Mouse (Mus musculus): Measurements from ENCODE around the gene Eml2. TPM values are rescaled to one million over a fixed set of nuclear protein-coding genes. Genes with fewer than 3 reads are reported as not detected.

The Eml2 gene
- polyA plus RNA-seq, 1 experiment from 2014 or later: 2.8 TPM

DNA sequence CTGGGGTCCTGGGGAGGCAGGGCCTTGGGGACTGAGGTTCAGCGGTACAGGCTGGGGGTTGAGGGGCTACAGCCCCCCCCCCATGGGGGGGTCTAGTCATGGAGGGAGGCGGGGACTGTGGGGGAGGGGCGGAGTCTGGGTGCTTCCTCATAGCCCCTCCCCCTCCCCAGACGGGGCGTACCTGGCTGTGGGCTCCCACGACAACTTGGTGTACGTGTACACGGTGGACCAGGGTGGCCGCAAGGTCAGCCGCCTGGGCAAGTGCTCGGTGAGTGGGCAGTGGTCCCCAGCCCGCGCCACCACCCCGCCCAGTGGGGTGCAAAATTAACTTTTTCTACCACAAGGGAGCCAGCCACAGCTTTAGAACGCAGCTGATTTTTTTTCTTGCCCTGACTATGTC, 25.4 kb downstream of the Eml2 start:
- H3K27me3 ChIP-seq (ENCODE audit: control insufficient read depth, insufficient read depth, low read length): no peaks in the 10 kb centered on the region
- no peaks in the 10 kb centered on the region for H3K4me1 ChIP-seq (ENCODE audit: control insufficient read depth, insufficient read depth, low read length)
- peaks cover 47% of the 10 kb centered on the region for H3K36me3 ChIP-seq (ENCODE audit: control insufficient read depth, insufficient read depth, low read length)
- no peak overlapping the region for H3K9ac ChIP-seq (ENCODE audit: low read depth, low read length)
- no peak for ATAC-seq (ENCODE audit: low FRiP score, low TSS enrichment)
- H3K27ac ChIP-seq (ENCODE audit: low read depth, low read length): no peak overlapping the region
- H3K4me2 ChIP-seq (replicated peaks; ENCODE audit: low read depth, low read length): no peak overlapping the region
- WGBS: 73% methylated on average over 15 of the region's 15 CpGs
- H3K4me3 ChIP-seq (ENCODE audit: low read length): no peak overlapping the region
- no peaks in the 10 kb centered on the region for H3K9me3 ChIP-seq (ENCODE audit: control insufficient read depth, low read length)

DNA sequence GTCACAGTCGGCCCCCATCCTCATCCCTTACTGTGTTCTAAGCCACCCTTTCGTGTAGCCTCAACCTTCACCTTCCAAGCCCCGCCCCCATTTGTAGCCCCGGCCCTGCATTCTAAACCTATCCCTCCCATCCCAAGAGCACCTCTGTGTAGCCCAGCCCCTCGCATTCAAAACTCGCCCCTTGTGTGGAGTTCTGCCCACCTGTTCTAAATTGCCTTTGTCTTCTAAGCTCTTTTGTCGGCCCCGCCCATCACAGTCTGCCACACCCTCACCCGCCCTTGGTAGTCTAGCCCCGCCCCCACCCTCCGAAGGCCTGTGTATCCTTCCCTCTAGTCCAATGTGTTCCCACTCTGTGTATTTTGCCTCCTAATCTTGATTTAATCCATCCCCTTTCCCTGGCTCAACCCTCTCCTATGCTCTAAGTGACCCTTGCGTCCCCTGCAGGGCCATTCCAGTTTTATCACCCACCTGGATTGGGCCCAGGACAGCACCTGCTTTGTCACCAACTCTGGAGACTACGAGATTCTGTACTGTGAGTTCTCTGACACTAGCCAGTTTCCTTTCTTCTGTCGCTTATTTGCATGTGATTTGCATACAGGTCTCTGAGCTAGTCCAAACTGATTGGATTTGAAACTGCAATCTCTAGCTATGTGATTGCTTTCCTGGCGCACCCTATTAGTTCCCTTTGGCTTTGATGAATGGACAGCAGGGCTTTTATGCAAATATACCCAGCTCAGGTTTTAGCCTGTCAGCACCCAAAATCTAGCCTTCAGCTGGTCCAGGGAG, 26.0 kb downstream of the Eml2 start:
- 57% methylated on average over 15 of the region's 15 CpGs for WGBS
- H3K27me3 ChIP-seq (ENCODE audit: control insufficient read depth, insufficient read depth, low read length): no peaks in the 10 kb centered on the region
- ATAC-seq (ENCODE audit: low FRiP score, low TSS enrichment): no peak

DNA sequence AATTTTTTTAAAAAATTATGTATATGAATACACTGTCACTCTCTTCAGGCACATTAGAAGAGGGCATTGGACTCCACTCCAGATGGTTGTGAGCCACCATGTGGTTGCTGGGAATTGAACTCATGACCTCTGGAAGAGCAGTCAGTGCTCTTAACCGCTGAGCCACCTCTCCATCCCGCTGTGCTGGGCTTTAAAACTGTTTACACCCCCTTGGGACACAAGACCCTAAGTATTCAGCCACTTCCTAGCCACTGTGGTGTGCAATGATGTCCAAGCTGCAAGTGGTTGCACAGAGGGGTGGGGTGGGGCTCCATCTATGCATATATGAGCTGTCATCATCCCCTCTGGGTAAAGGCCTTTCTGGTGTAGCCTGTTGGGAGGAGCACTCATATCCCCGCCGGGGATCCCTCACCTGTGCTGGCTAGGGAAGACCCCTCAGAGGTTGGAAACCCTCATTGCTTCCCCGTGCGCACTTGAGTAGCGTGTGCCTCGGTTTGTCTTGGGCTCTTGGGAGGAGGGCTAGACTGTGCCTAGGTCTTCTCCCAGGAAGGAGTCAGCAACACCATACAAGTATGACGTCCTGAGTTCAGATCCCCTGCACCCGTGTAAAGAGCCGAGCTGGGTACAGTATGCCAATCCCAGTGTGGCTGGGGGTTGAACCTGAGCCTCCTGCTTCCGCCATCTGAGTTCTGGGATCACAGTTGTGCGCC, 32.1 kb downstream of the Eml2 start:
- peaks cover 19% of the 10 kb centered on the region for H3K4me1 ChIP-seq (ENCODE audit: control insufficient read depth, insufficient read depth, low read length)
- no peak overlapping the region for H3K9ac ChIP-seq (ENCODE audit: low read depth, low read length)
- H3K4me3 ChIP-seq (ENCODE audit: low read length): no peak overlapping the region
- H3K4me2 ChIP-seq (replicated peaks; ENCODE audit: low read depth, low read length): no peak overlapping the region
- H3K9me3 ChIP-seq (ENCODE audit: control insufficient read depth, low read length): 0 out of 2 replicates have a peak, but pooled peaks cover 2% of the 10 kb centered on the region
- WGBS: 83% methylated on average over 13 of the region's 13 CpGs
- no peaks in the 10 kb centered on the region for H3K27me3 ChIP-seq (ENCODE audit: control insufficient read depth, insufficient read depth, low read length)
- ATAC-seq (ENCODE audit: low FRiP score, low TSS enrichment): no peak
- peaks cover 23% of the 10 kb centered on the region for H3K36me3 ChIP-seq (ENCODE audit: control insufficient read depth, insufficient read depth, low read length)
- no peak overlapping the region for H3K27ac ChIP-seq (ENCODE audit: low read depth, low read length)

More for the DNA sequence above, 26.0 kb downstream of the Eml2 start:
- H3K36me3 ChIP-seq (ENCODE audit: control insufficient read depth, insufficient read depth, low read length): peaks cover 44% of the 10 kb centered on the region
- no peak overlapping the region for H3K27ac ChIP-seq (ENCODE audit: low read depth, low read length)
- no peak overlapping the region for H3K4me2 ChIP-seq (replicated peaks; ENCODE audit: low read depth, low read length)
- no peak overlapping the region for H3K9ac ChIP-seq (ENCODE audit: low read depth, low read length)
- H3K4me1 ChIP-seq (ENCODE audit: control insufficient read depth, insufficient read depth, low read length): no peaks in the 10 kb centered on the region
- no peaks in the 10 kb centered on the region for H3K9me3 ChIP-seq (ENCODE audit: control insufficient read depth, low read length)
- no peak overlapping the region for H3K4me3 ChIP-seq (ENCODE audit: low read length)

- Histone ChIP-seq H3K4me2 (replicated peaks; ENCODE audit: low read depth, low read length) (no peak overlapping the region), H3K27me3 (ENCODE audit: control insufficient read depth, insufficient read depth, low read length) (no peaks in the 10 kb centered on the region), H3K36me3 (ENCODE audit: control insufficient read depth, insufficient read depth, low read length) (peaks cover 19% of the 10 kb centered on the region), H3K4me1 (ENCODE audit: control insufficient read depth, insufficient read depth, low read length) (peaks cover 19% of the 10 kb centered on the region), H3K27ac (ENCODE audit: low read depth, low read length) (no peak overlapping the region), H3K4me3 (ENCODE audit: low read length) (no peak overlapping the region), H3K9me3 (ENCODE audit: control insufficient read depth, low read length) (0 out of 2 replicates have a peak, but pooled peaks cover 2% of the 10 kb centered on the region), H3K9ac (ENCODE audit: low read depth, low read length) (no peak overlapping the region)
- 51% methylated on average over 7 of the region's 7 CpGs for WGBS
- ATAC-seq (ENCODE audit: low FRiP score, low TSS enrichment): no peak
These were observed 32.8 kb downstream of the Eml2 start for GRCm38 (mm10) chr7:19208944-19209472.

GRCm38 (mm10) chr7:19209494-19209893, 33.3 kb downstream of the Eml2 start:
- Histone ChIP-seq H3K27ac (ENCODE audit: low read depth, low read length) (no peak overlapping the region), H3K9me3 (ENCODE audit: control insufficient read depth, low read length) (0 out of 2 replicates have a peak, but pooled peaks cover 2% of the 10 kb centered on the region), H3K27me3 (ENCODE audit: control insufficient read depth, insufficient read depth, low read length) (no peaks in the 10 kb centered on the region), H3K4me2 (replicated peaks; ENCODE audit: low read depth, low read length) (no peak overlapping the region), H3K36me3 (ENCODE audit: control insufficient read depth, insufficient read depth, low read length) (peaks cover 15% of the 10 kb centered on the region), H3K4me3 (ENCODE audit: low read length) (no peak overlapping the region), H3K4me1 (ENCODE audit: control insufficient read depth, insufficient read depth, low read length) (peaks cover 19% of the 10 kb centered on the region), H3K9ac (ENCODE audit: low read depth, low read length) (no peak overlapping the region)
- WGBS: 80% methylated on average over 4 of the region's 4 CpGs
- ATAC-seq (ENCODE audit: low FRiP score, low TSS enrichment): no peak

- H3K4me2 ChIP-seq (replicated peaks; ENCODE audit: low read depth, low read length): no peak overlapping the region
- H3K4me1 ChIP-seq (ENCODE audit: control insufficient read depth, insufficient read depth, low read length): peaks cover 19% of the 10 kb centered on the region
- 0 out of 2 replicates have a peak, but pooled peaks cover 2% of the 10 kb centered on the region for H3K9me3 ChIP-seq (ENCODE audit: control insufficient read depth, low read length)
- WGBS: 96% methylated on average over 5 of the region's 5 CpGs
- H3K27ac ChIP-seq (ENCODE audit: low read depth, low read length): no peak overlapping the region
- H3K4me3 ChIP-seq (ENCODE audit: low read length): no peak overlapping the region
- ATAC-seq (ENCODE audit: low FRiP score, low TSS enrichment): no peak
- no peaks in the 10 kb centered on the region for H3K27me3 ChIP-seq (ENCODE audit: control insufficient read depth, insufficient read depth, low read length)
- H3K9ac ChIP-seq (ENCODE audit: low read depth, low read length): no peak overlapping the region
- H3K36me3 ChIP-seq (ENCODE audit: control insufficient read depth, insufficient read depth, low read length): peaks cover 9% of the 10 kb centered on the region
These were observed 33.8 kb downstream of the Eml2 start for GRCm38 (mm10) chr7:19210010-19210409.

DNA sequence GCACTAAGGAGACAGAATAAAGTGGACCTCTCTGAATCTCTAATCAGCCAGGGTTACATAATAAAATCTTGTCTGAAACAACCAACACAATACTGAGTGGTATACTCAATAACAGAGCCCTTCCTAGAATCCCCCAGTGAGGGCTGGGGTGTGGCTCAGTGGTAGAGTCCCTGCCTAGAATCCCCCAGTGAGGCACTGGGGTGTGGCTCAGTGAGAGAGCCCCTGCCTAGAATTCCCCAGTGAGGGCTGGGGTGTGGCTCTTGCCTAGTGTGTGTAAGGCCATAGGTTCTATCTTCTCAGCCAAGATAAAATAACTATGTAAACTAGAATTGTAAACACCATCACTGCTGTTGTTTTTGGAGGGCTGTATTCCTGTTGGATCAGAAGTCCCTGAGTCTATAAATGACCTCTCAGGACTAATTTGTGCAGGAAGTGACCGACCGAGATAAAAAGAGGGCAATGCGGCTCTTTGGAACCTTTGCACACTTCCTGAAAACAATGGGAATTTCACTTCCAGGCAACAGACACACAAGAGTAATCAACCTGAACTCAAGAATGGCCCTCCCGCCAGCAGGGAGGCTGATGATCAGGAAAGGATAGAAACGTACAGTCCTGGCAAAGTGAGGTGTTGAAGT, 34.9 kb downstream of the Eml2 start:
- no peak for ATAC-seq (ENCODE audit: low FRiP score, low TSS enrichment)
- H3K4me2 ChIP-seq (replicated peaks; ENCODE audit: low read depth, low read length): no peak overlapping the region
- 0 out of 2 replicates have a peak, but pooled peaks cover 2% of the 10 kb centered on the region for H3K9me3 ChIP-seq (ENCODE audit: control insufficient read depth, low read length)
- H3K36me3 ChIP-seq (ENCODE audit: control insufficient read depth, insufficient read depth, low read length): no peaks in the 10 kb centered on the region
- no peaks in the 10 kb centered on the region for H3K27me3 ChIP-seq (ENCODE audit: control insufficient read depth, insufficient read depth, low read length)
- WGBS: 23% methylated on average over 5 of the region's 5 CpGs
- no peak overlapping the region for H3K4me3 ChIP-seq (ENCODE audit: low read length)
- peak overlapping the region; percentile 30; the same call in 1 of the 2 replicates for H3K27ac ChIP-seq (ENCODE audit: low read depth, low read length)
- peaks cover 19% of the 10 kb centered on the region for H3K4me1 ChIP-seq (ENCODE audit: control insufficient read depth, insufficient read depth, low read length)
- H3K9ac ChIP-seq (ENCODE audit: low read depth, low read length): no peak overlapping the region

- peak within 1 kb of the TSS; percentile 53; the same call in 1 of the 2 replicates for H3K9ac ChIP-seq (ENCODE audit: low read depth, low read length)
- H3K36me3 ChIP-seq (ENCODE audit: control insufficient read depth, insufficient read depth, low read length): no peaks in the 10 kb centered on the region
- peak within 1 kb of the TSS; percentile 50 for H3K4me3 ChIP-seq (ENCODE audit: low read length)
- H3K27me3 ChIP-seq (ENCODE audit: control insufficient read depth, insufficient read depth, low read length): no peaks in the 10 kb centered on the region
- 2% methylated on average over 29 of the region's 30 CpGs for WGBS
- peaks cover 19% of the 10 kb centered on the region for H3K4me1 ChIP-seq (ENCODE audit: control insufficient read depth, insufficient read depth, low read length)
- H3K4me2 ChIP-seq (replicated peaks; ENCODE audit: low read depth, low read length): peak within 1 kb of the TSS; percentile 82
- peak within 1 kb of the TSS; percentile 30; the same call in 1 of the 2 replicates for H3K27ac ChIP-seq (ENCODE audit: low read depth, low read length)
- H3K9me3 ChIP-seq (ENCODE audit: control insufficient read depth, low read length): 0 out of 2 replicates have a peak, but pooled peaks cover 2% of the 10 kb centered on the region
- ATAC-seq (ENCODE audit: low FRiP score, low TSS enrichment): peak; percentile 76
These were observed 36.0 kb downstream of the Eml2 start, which contains the start of gene Gpr4 for GRCm38 (mm10) chr7:19211996-19212755. Gene Gpr4, plus strand, starts transcription at chr7:19212538.

Measured in kidney, embryonic 14.5 days (tissue).